Mouse (Mus musculus): ENCODE data around the gene Arhgap21. TPM values are rescaled to one million over a fixed set of nuclear protein-coding genes. Genes with fewer than 3 reads are reported as not detected.

Gene Arhgap21
- polyA plus RNA-seq, 1 experiment from 2014 or later = 9.7 TPM

DNA sequence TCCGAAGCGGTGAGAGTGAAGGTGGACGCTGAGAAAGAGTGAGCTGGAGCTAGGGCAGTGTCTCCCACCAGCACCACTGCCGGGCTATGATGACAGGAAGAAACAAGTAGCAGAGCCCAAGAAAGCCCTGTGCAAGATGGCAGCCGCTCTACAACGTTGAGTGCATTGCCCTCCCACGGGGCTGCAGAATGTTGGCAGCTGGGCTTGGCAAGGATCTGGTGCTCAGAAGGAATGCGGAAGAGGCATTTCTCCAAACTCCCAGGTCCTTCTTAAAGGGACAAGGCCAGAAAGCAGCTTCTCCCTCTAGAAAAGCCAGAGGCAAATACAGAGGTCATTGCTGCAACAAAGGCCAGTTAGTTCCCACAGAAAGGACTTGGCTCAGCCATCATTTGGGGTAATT is 157.2 kb downstream of the Arhgap21 start:
- H3K4me3 ChIP-seq = no peak overlapping the region
- no peak overlapping the region for H3K4me2 ChIP-seq
- no peaks in the 10 kb centered on the region for H3K9me3 ChIP-seq
- no peaks in the 10 kb centered on the region for H3K4me1 ChIP-seq
- ATAC-seq (ENCODE audit: insufficient number of reproducible peaks, insufficient read depth, low FRiP score, low TSS enrichment, low read depth) = no peak
- H3K27ac ChIP-seq = no peak overlapping the region
- peaks cover 12% of the 10 kb centered on the region for H3K36me3 ChIP-seq
- no peak overlapping the region for H3K9ac ChIP-seq
- WGBS = 79% methylated on average over 8 of the region's 8 CpGs
- H3K27me3 ChIP-seq = no peaks in the 10 kb centered on the region

- no peak overlapping the region for H3K9ac ChIP-seq
- H3K27me3 ChIP-seq = no peaks in the 10 kb centered on the region
- H3K9me3 ChIP-seq = no peaks in the 10 kb centered on the region
- ATAC-seq (ENCODE audit: insufficient number of reproducible peaks, insufficient read depth, low FRiP score, low TSS enrichment, low read depth) = no peak
- WGBS = 79% methylated on average over 8 of the region's 8 CpGs
- peaks cover 52% of the 10 kb centered on the region for H3K36me3 ChIP-seq
- H3K4me2 ChIP-seq = no peak overlapping the region
- H3K4me1 ChIP-seq = no peaks in the 10 kb centered on the region
- no peak overlapping the region for H3K4me3 ChIP-seq
- no peak overlapping the region for H3K27ac ChIP-seq
Measured at GRCm38 (mm10) chr2:20801236-20801890, 167.3 kb downstream of the Arhgap21 start.

Other genes with a start within 250 kb of the Arhgap21 start
- gene Enkur, start 236.5 kb upstream of the Arhgap21 start, polyA plus RNA-seq (2015; fragmentation: Nextera tagmentation; extraction: Ambion mirVana) = 0.41 TPM in 1 of 2 replicates, not detected in the other
- 6.5 and 7.4 TPM in 2 replicates for gene Thnsl1, start 236.8 kb upstream of the Arhgap21 start, polyA plus RNA-seq (2015; fragmentation: Nextera tagmentation; extraction: Ambion mirVana)